13 mouse cellular contexts compared by ENCODE assay signal in genomic region chr7:132595787-132596186, GRCm38 (mm10). TPM values are rescaled to one million over a fixed set of nuclear protein-coding genes. Genes with fewer than 3 reads are reported as not detected.
"Had no signal": no experiment of that assay in that cellular context is flagged by ENCODE, and none has a peak within 500 bp of the region (broad histone marks: within the 10 kb centered on the region; RNA-seq: fewer than 3 reads in every experiment).

No protein-coding gene starts in this region.

- ATAC-seq: midbrain, embryonic 13.5 days had no signal

- DNase-seq: kidney, adult 2 months; kidney, postnatal 25 days; lung, embryonic 14.5 days; lung, postnatal 14 days; right cerebral cortex, postnatal 14 days; thymus, postnatal 4 days had no signal

- H3K9ac ChIP-seq: lung, embryonic 14.5 days; midbrain, embryonic 13.5 days had no signal

- H3K4me3 ChIP-seq: left cerebral cortex, adult 2 months; limb, embryonic 10.5 days; midbrain, embryonic 13.5 days had no signal

- H3K36me3 ChIP-seq: limb, embryonic 10.5 days; midbrain, embryonic 13.5 days had no signal

- H3K4me2 ChIP-seq: lung, embryonic 14.5 days; midbrain, embryonic 13.5 days had no signal

- H3K9me3 ChIP-seq: limb, embryonic 10.5 days; midbrain, embryonic 13.5 days had no signal

- H3K27ac ChIP-seq: left cerebral cortex, adult 2 months; limb, embryonic 10.5 days; macrophage; midbrain, embryonic 13.5 days had no signal

RNA-seq across cellular contexts. Expression of gene Nkx1-2, which starts 3.6 kb away (rescaled TPM):
- total RNA-seq: left cerebral cortex, adult 2 months; left cerebral cortex, postnatal 14 days had no signal
- polyA plus RNA-seq: kidney, adult 2 months; kidney, embryonic 16.5 days; limb, embryonic 10.5 days; lung, embryonic 14.5 days; macrophage; stomach, embryonic 16.5 days had no signal
